Mouse (Mus musculus): ENCODE measurements around the gene Chd2.

DNA sequence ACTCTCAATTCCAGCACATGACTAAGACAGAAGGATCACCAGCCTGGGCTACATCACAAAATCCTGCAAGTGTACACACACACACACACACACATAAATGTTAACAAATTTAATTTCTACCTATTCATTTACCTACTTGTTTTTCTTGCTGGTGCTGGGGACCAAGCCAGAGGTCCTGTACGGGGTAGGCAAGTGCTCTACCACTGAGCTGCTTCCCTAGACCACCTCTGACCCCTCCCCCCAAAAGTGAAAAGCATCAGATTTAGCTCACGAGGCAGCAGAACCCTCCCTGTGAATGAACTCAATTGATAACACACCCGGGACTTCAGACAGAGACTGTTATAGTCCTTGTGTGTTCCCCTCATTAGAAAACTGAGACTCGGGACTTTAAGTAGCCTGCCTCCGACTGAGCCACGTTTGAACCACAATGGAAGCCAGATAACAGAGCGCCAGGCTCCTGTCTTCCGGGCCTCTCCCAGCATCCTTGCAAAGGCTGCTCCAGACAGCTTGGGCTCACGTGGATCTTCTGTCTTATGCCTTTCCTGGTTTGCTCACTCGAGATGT is 19.9 kb upstream of the Chd2 start:
- TF ChIP-seq POLR2A (IDR thresholded peaks at IDR 0.05; ENCODE audit: control insufficient read depth, extremely low read depth, insufficient read depth, low read length, poor library complexity) (no peak), CTCF (IDR thresholded peaks at IDR 0.05; ENCODE audit: borderline replicate concordance, control insufficient read depth, extremely low read depth, insufficient read depth, low read length, poor library complexity) (no peak)
